Mouse (Mus musculus) granulocyte monocyte progenitor cell, adult 5-6 weeks (primary cell): ENCODE measurements around the gene Pstpip1. TPM values are rescaled to one million over a fixed set of nuclear protein-coding genes. Genes with fewer than 3 reads are reported as not detected.

ENCODE experiments used
- ATAC-seq: replicated peaks from 2 replicates; pipeline ENCODE4 v1.8.0; 2016; ENCODE audit warnings: mild to moderate bottlenecking, moderate TSS enrichment, inconsistent platforms; ENCODE audit not compliant: poor library complexity, severe bottlenecking
- total RNA-seq, 2 experiments: library from RNA; stranded (forward) in 1 of 2; stranded (reverse) in 1 of 2; fragments of 200-712, 200-1000 nt in 1 of 2; fragments of >200 nt in 1 of 2; fragmentation: Nextera tagmentation in 1 of 2; gene quantifications; 2 replicates each; pipeline ENCODE4 v1.2.3; 2014 to 2017

The Pstpip1 gene
- total RNA-seq, 2 experiments from 2014 or later, result 65.1 to 101 TPM

DNA sequence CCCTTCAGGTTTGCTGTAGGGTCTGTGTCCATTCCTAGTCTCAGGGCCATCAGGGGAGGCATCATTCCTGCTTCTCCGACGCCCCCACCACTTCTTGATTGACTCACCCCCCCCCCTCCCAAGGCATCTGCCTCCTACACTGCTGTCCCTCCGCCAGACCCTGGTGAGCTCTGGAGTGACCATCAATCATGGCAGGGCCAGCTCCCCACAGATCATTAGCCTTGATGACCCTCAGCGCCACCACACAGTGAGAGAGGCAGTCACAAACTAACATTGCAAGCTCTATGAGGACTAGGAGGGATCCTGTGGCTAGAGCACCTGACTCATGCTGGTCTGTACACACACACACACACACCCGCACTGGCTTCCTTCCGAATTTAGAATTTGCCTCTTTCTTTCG lies 15.2 kb downstream of the Pstpip1 start:
- ATAC-seq, result peak; percentile 21

DNA sequence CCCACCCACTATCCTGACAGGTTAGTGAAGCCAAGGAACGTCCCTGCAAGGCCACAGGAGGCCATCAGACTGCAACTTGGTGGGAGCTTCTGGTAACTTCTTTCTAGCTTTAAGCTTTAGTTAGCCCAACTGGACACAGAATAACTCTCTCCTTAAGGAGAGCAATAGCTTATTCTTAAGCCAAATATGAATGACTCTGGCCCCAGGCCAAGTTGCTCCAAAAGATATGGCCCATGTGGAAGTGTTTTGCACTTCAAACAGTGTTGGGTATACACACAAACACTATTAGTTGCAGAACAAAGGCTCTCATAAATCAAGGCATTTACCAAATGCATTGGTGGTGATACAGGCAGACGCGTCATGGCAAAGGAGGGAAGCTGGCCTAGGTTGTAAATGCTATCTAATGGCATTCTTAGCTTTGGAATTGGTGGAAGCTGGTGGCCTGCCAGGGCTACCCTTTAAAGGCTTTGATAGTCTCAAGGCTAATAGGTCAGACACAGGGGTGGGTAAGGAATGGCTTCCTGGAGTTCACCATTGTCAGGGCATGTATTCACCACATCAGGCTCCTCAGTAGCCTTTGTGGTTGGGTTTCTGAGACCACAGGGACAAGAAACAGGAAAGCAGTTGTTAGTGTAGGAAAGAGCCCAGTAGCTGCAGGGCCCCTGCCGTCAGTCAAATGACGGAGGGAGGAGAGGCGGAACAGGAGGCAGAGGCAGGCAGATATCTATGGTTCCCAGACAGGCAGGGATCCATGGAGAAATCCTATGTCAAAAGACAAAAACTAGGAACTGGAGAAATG lies 16.7 kb downstream of the Pstpip1 start:
- peak; percentile 50 for ATAC-seq

DNA sequence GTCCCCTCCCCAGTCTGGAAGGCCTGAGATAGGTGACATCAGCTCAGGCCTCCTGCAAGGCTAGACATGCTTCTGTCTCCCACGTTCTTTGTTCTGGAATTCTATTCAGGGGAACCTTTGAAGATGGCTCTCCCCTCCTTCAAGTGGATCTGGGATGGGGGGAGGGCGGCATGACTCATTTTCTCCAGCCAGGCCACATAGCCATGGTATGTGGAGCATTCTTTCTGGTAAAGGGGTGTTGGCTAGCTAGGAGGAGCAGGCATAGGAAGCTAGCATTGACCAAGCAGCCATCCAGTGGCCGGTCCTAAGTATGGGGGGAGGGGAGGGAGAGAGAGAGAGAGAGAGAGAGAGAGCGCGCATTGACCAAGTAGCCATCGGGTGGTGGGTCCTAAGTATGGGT lies 17.8 kb downstream of the Pstpip1 start:
- ATAC-seq, result no peak

DNA sequence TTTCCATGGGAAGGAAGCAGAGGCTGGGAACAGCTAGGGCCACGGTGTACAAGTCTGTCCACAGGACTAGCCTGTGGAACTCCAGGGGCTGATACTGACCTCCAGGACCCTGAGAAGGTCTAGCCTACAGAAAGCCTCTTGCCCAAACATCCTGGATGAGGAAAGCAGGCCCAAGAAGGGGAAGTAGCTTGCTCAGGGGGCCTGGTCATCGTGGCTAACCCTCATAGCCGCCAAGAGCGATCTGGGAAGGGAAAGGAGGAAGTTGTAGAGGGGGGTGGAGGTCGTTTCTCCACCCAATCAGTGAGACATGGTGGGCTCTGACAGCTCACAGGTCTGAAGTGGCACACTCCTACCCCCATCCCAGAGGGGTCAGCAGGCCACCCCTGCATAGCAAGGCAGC lies 18.4 kb downstream of the Pstpip1 start:
- peak; percentile 75 for ATAC-seq

DNA sequence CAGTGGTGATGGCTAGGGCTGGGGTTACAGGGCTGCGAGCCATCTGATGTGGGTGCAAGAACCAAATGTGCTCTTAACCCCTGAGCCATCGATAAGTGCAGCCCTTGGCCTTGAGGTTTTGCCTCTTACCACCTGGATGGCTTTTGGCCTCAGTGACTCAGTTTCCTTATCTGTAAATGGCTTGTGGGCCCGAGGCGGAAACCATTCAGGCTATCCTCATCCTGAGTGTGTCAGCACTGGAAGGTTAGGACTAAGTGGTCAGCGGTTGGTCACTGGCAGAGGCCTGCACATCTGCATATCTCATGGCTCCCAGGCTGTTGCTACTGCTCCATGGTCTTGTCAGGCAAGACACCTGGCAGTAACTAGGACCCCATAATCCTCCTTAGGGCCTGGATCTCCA lies 28.3 kb downstream of the Pstpip1 start:
- no peak for ATAC-seq

DNA sequence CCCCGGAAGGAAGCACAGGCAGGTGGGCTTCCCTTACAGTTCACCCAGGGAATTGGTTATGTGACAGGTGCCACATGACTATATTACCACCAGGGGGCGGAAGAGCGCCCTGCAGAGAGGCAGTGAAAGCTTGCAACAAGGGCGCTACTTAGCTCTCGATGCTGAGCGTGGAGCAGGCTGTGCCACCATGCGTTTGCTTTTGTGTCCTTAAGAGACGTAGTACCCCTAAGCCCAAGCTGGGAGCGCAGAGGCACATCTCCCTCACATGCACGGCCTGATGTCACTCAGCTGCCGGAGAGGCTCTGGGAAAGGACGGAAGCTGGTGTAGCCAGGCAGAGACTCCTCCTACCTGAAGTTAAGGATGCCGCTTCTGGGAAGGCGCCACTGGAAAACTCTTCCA lies 28.8 kb downstream of the Pstpip1 start:
- ATAC-seq, result peak; percentile 78

DNA sequence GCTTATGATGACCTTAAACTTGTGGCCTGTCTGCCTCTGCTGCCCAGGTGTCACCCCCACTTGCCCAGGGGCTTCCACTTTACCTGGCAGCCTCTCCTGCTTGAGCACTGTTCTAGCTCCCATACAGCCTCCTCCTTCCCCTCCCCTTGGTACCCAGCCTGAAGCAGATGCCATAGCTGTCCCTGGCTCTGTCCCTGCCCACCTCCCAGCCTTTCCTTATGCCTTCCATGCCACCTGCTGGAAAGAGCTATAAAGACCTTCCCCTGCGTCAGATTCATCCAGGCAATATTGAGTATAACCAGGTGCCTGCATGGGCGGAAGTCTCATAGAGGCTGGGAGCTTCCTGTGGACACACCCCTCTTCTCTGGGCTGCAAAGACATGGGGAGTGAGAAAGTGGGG lies 29.9 kb downstream of the Pstpip1 start:
- no peak for ATAC-seq

DNA sequence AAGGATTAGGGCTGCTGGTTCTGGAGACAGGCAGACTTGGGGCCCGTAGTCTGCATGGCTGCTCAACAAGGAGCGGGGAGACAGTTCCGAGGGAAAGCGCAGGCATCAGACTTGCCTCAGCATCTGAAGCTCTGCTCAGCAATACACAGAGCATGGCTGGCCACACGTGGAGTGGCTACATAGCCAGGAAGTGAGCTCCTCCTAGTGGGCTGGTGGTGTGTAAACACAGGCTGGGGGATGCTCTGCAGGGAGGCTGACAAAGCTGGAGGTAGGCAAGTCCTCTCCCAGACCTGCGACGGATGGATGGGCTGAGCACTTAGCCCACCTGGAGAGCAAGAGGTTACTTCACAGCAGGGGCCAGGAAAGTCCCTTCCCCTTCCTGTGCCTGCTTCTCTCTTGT lies 31.3 kb downstream of the Pstpip1 start:
- ATAC-seq, result 0 out of 2 replicates have a peak, but pooled peaks have one; percentile 13

DNA sequence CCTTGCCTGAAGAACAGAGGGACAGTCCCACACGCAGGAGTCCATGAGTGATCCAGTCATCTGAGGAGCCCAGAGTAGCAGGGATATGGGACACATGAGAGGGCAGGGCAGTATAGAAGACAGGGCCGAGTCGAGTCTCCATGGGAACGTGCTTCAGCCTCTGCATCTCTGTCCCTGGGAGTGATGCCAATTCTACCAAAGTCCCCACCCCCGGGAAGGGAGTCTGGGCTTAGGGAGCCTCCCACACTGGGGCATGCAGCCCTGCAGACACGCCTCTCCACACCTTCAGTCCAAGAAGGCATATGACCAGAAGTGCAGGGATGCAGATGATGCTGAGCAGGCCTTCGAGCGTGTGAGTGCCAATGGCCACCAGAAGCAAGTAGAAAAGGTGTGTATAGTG lies 33.2 kb downstream of the Pstpip1 start:
- ATAC-seq, result no peak

DNA sequence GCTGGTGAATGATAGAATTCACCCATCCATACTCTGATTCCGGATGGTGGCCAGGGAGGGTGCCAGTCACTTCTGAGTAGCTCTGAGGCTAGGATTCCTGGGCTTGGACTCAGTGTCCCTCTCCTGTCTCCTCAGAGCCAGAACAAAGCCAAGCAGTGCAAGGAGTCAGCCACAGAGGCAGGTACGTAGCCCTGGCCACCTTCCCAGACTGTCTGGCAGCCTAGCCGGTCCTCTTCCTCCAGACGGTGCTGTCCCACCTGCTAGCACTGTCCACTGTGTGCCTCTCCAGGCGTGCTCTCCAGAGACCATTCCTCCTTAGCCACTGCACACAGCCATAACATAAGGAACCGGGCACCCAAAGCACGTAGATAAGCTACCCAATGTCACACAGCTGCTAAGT lies 33.9 kb downstream of the Pstpip1 start:
- ATAC-seq, result no peak

DNA sequence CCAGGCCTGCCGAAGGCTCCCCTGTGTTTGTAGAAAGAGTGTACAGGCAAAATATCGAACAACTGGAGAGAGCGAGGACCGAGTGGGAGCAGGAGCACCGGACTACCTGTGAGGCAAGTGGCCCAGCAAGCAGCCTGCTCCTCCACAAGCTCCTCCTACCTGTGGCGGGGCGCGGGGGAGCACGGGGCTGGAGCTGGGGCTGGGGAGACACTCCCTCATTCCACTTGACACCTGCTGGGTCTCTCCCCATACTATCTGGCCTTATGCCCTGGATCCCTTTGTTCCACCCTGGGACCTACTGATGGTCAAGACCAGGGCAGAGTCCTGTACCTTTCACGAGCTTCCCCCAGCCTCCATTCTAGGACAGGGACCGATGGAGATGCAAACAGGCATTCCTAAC lies 34.8 kb downstream of the Pstpip1 start:
- ATAC-seq, result no peak

DNA sequence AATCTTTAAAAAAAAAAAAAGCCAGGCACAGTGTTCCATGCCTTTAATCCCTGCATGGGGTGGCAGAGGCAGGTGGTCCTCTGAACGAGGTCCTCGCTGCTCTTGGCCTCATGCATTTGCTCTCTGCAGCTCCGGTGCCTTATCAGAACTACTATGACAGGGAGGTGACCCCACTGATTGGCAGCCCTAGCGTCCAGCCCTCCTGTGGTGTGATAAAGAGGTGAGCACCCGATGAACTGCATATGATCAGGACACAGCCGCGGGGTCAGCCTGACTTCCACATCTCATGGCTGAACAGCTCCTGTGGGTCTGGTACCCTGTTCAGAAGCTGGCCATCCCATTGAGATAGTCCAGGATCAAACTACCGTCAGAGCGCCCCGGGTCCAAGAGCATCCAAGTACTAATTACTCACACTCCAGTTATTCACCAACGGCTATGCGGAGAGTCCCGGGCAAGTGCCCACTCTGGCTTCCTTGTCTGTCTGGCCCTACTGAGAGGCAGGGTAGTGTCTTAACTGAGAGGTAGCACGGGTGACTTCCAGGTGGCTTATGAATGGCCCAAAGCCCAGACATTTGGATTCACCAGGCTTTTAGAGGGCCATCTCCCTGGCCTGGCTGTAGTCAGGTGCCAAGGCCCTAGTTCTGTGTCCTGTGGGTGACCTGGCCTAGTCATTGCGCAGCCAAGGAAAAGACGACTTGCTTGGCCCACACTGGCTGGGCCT lies 36.9 kb downstream of the Pstpip1 start:
- ATAC-seq, result no peak

DNA sequence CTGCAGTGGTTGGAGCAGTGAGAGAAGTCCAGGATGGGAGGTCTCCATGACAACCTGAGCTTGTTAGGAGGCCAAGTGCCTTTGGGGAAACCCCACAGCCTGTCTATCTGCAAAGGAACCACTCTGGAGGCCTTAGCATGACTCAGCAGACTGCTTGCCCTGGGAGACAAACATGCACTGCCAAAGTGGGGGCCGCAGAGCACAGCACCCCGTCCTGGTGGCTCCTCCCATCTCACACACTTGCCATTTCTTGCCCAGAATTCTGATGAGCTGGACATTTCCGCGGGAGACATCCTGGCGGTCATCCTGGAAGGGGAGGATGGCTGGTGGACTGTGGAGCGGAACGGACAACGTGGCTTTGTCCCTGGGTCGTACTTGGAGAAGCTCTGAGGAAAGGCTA lies 38.6 kb downstream of the Pstpip1 start:
- ATAC-seq, result 0 out of 2 replicates have a peak, but pooled peaks have one; percentile 11

DNA sequence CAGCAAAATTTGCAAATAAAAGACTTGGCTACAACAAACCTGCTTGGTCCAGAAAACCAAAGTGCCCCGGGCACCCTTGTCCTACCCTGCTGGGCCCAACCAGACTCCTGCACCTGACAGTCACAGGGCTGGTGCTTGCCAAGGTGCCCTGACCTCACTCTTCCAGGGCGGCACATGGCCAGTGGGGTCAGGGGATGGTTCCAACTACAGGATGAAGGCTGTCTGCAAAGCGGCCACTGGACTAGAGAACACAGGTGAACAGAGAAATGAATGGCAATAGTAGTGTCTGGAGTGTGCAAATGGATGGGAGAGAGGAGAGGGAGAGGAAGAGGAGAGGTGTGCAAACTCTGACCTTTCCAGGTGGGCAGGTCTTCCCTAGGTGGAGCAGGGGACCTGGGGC lies 40.2 kb downstream of the Pstpip1 start:
- no peak for ATAC-seq

DNA sequence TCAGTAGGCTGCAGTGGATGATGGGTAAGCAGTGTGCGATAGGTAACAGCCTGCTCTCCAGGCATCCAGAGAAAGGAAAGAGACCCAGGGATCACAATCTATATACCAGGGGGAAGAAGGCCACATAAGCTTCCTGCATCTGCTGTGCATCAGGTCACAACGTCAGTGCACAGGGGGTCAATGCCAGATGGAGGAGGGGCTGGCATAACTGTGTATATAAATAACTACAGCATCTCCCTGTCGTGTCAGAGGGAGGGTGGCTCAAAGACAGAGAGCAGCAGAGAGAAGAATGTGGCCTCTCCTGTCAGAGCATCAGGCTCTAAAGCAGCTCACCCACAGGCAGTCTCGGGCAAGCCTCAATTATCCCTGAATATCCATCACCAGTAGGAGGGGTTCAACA lies 40.8 kb downstream of the Pstpip1 start:
- ATAC-seq, result no peak

DNA sequence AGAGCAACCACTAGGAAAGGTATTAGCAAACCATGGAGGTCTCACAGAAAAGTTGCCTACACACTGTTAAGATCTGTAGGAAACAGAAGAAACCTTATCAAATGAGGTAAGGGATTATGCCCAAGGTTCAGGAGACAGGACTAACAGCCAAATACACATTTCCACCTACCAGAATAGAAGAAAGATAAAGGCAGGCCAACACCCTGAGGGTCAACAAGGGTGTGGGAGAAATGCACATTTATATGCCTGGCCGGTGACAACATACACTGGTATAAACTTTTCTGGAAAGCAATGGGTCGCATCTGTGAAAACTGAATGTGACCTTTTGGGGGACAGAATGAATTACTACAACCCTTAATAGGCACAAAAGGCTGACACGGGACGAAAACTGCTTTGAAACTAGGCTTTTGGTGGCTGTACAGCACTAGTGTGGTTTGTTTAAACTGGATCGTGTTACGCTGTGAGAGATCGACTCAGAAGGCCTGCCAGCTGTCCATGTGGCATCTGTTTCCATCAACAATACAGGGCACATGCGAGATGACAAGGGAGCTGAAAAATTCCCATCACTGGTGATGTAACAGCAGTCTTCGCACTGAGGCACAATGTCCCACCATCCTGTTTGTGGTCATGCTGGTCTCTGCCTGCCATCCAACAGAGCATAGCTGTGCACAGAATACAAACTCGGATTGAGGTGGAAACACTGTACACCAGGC lies 42.2 kb downstream of the Pstpip1 start:
- no peak for ATAC-seq

DNA sequence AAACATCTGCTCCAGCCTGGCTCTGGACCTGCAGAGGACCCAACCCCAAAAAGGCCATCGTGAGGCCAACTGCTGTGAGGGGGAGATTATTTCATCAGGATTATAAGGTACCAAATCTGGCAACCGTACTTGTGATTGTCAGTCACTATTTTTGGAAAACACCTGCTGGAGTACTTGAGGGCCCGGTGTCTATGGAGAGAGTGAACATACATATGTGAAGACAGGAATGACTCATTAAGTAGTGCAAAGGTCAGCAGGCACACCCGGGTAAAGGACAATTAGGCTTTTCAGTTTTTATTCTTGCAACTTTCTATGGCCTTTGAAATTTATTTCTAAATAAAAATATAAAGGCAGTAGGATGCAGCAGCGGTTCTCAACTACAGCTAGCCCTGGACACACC lies 44.2 kb downstream of the Pstpip1 start:
- ATAC-seq, result no peak

DNA sequence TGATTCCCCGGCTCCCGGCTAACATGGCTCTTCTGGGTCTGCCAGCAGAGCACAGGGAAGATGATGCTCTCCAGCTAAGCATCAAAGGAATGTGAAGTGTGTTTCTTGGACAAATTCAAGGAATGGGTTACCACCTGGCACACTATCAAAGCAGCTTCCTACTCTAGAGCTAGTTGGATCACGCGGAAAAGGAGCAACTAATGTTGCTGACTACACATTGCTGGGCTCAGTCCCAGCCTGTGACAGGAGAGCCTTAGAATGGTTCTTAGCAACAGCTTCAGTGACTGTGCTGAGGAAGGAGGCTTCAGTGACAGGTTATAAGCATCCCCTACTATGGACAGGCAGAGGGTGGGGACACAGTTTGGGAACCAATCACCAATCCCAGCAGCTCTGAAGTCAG lies 44.9 kb downstream of the Pstpip1 start:
- no peak for ATAC-seq

DNA sequence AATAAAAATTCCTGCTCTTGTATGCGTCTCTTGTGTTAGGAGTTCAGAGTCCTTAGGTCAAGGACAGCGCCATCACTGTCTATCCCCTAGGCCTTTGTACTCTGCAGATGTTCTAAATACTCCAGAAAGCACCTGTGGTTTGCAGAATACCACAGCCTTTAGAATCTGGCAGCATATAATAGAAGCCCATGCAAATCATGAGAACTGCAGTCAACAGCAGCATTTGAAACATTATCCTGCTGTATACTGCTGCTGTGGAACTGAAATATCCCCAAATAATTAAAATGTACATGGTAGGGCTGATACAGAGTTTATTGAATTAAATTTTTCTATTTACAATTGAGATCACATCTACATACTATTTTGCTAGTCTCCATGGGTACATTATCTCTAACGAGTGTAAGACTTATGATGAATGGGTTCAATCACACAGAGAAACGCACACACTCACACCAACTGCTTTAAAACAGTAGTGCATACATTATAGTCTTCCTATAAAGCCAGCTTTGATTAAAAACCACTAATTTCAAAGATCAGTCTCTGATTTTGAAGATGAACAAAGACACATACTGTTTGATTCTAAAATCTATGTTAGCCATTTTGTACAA lies 45.9 kb downstream of the Pstpip1 start:
- no peak for ATAC-seq

DNA sequence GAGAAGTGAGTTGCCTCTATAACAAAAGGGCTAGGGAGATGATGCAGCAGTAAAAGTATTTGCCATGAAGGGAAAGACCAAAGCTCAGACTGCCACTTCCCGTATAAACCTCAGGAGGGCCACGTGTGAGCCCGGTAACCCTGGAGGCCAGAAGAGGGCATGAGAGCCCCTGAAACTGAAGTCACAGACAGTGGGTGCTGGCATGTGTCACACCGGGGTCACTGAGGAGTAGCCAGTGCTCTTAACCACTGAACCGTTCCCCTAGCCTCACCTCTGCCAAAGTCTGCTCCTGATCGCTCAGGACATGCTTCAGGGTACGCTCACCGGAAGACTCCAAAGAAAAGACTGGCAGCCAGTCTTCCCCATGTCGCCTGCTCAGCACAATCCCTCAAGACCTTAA lies 52.0 kb downstream of the Pstpip1 start:
- ATAC-seq, result peak; percentile 37; the same call in 1 of the 2 replicates
